Mouse (Mus musculus): Measurements from ENCODE around the gene Atp8b5. TPM values are rescaled to one million over a fixed set of nuclear protein-coding genes. Genes with fewer than 3 reads are reported as not detected.

Atp8b5 gene
- polyA plus RNA-seq, 1 experiment from 2014 or later = 0.16 TPM

DNA sequence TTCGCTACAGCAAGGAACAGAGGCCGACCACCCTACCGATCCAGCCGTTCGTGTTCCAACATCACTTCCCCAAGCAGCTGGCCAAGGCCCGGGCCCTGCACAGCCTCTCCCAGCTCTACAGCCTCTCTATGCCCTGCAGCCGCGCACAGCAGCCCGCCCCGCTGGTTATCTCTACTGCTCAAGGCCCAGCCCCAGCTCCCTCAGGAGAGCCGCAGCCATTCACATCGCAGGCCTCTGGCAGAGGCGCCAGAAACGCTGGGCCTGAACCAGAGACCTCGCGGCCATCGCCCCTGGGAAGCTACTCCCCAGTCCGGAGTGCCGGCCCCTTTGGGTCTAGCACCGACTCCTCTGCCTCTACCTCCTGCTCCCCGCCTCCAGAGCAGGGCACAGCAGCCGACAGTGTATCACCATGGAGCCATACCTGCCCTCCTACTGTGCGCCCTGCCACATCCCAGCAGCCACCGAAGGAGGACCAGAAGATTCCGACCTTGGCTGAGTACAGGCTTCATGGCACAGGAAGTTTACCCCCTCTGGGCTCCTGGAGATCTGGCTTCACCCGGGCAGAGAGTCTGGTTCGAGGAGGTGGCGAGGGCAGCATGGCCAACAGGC lies 154.8 kb downstream of the Atp8b5 start:
- H3K36me3 ChIP-seq (replicated peaks) = peaks cover 65% of the 10 kb centered on the region
- no peak for DNase-seq (ENCODE audit: low spot score)
- H3K4me1 ChIP-seq = peaks cover 27% of the 10 kb centered on the region
- peaks cover 56% of the 10 kb centered on the region for H3K27me3 ChIP-seq (replicated peaks; ENCODE audit: low read depth, poor library complexity, severe bottlenecking)
- no peak overlapping the region; the same call in 1 of the 2 replicates for H3K27ac ChIP-seq (replicated peaks)
- H3K9me3 ChIP-seq = no peaks in the 10 kb centered on the region
- no peak overlapping the region for H3K4me3 ChIP-seq
- 73% methylated on average over 28 of the region's 28 CpGs for WGBS

Other genes starting within 250 kb of the Atp8b5 start
- 25.8 and 27.3 TPM in 2 replicates for gene Pigo, start 241.3 kb upstream of the Atp8b5 start, polyA plus RNA-seq (2016; fragmentation: Nextera tagmentation; extraction: Ambion mirVana)
- gene Stoml2, start 235.4 kb upstream of the Atp8b5 start, polyA plus RNA-seq (2016; fragmentation: Nextera tagmentation; extraction: Ambion mirVana) = 467 and 485 TPM in 2 replicates
- gene Fam214b, start 220.9 kb upstream of the Atp8b5 start, polyA plus RNA-seq (2016; fragmentation: Nextera tagmentation; extraction: Ambion mirVana) = 13.1 and 14.3 TPM in 2 replicates
- gene Unc13b, start 208.2 kb upstream of the Atp8b5 start, polyA plus RNA-seq (2016; fragmentation: Nextera tagmentation; extraction: Ambion mirVana) = 4.8 and 6.6 TPM in 2 replicates
- 9.5 and 10.9 TPM in 2 replicates for gene Rusc2, start 114.8 kb downstream of the Atp8b5 start, polyA plus RNA-seq (2016; fragmentation: Nextera tagmentation; extraction: Ambion mirVana)
- gene Fam166b, start 162.0 kb downstream of the Atp8b5 start, polyA plus RNA-seq (2016; fragmentation: Nextera tagmentation; extraction: Ambion mirVana) = 0.11 TPM in 1 of 2 replicates, not detected in the other
- gene Tesk1, start 174.8 kb downstream of the Atp8b5 start, polyA plus RNA-seq (2016; fragmentation: Nextera tagmentation; extraction: Ambion mirVana) = 6.9 and 9.2 TPM in 2 replicates
- 2.3 TPM in 2 replicates for gene Cd72, start 187.5 kb downstream of the Atp8b5 start, polyA plus RNA-seq (2016; fragmentation: Nextera tagmentation; extraction: Ambion mirVana)
- not detected in 2 replicates for gene Sit1, start 216.6 kb downstream of the Atp8b5 start, polyA plus RNA-seq (2016; fragmentation: Nextera tagmentation; extraction: Ambion mirVana)
- 45.2 and 46.6 TPM in 2 replicates for gene Ccdc107, start 225.7 kb downstream of the Atp8b5 start, polyA plus RNA-seq (2016; fragmentation: Nextera tagmentation; extraction: Ambion mirVana)
- gene Arhgef39, start 232.5 kb downstream of the Atp8b5 start, polyA plus RNA-seq (2016; fragmentation: Nextera tagmentation; extraction: Ambion mirVana) = 44.1 and 48.2 TPM in 2 replicates
- 0.96 and 1.0 TPM in 2 replicates for gene Car9, start 239.8 kb downstream of the Atp8b5 start, polyA plus RNA-seq (2016; fragmentation: Nextera tagmentation; extraction: Ambion mirVana)

Measured in embryonic facial prominence, embryonic 10.5 days (tissue).